Mouse (Mus musculus) embryonic fibroblast, embryonic 13.5 days (primary cell): ENCODE results near the gene Rph3a.
A peak's percentile ranks its signal among the peaks of the same experiment; 100 is the strongest.

Experiments used
- CTCF ChIP-seq: IDR thresholded peaks from 2 replicates; pipeline ENCODE4 v1.5.1; 2011; ENCODE audit warnings: mild to moderate bottlenecking, control low read depth, low read length, moderate library complexity, borderline replicate concordance; ENCODE audit not compliant: insufficient read depth
- POLR2A ChIP-seq: IDR thresholded peaks from 2 replicates; pipeline ENCODE4 v1.6.1; 2011; ENCODE audit warnings: low read depth, mild to moderate bottlenecking, control low read depth, low read length, moderate library complexity

DNA sequence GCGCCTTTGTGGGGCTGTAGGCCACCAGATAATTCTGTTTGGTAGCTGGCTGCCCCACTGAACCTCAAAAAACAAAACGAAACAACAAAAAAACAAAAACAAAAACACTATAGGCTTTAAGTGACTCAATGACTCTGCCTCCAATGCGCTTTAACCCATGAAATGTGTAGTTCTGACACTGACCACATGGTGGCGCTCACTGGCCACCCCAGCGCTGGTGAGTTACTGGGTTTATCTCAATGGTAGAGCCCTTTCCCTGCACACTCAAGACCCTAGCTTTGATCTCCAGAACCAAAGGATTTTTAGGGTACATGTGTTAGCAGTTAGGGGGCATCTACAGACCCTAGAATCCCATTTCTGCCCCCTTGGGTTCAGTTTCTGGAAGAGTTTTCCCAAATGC lies 55.9 kb downstream of the Rph3a start:
- TF ChIP-seq POLR2A (no peak), CTCF (peak; percentile 56; the same call in 1 of the 2 replicates)
